Mouse (Mus musculus): ENCODE measurements around the gene Gp1bb. TPM values are rescaled to one million over a fixed set of nuclear protein-coding genes. Genes with fewer than 3 reads are reported as not detected.

Gp1bb gene
- polyA plus RNA-seq, 1 experiment = 6.4 TPM

- H3K27me3 ChIP-seq (ENCODE audit: control insufficient read depth, insufficient read depth, insufficient read length) = no peaks in the 10 kb centered on the region
- no peaks in the 10 kb centered on the region for H3K79me2 ChIP-seq (ENCODE audit: control insufficient read depth, insufficient read depth)
- H3K4me3 ChIP-seq (ENCODE audit: insufficient read depth, poor library complexity, severe bottlenecking) = no peak overlapping the region
- no peak overlapping the region for H3ac ChIP-seq (ENCODE audit: control insufficient read depth, insufficient read length, low read depth)
- no peaks in the 10 kb centered on the region for H3K79me3 ChIP-seq (ENCODE audit: low read depth)
- no peak for TF ChIP-seq FOSL1 (IDR thresholded peaks at IDR 0.05; ENCODE audit: insufficient read depth, low read length, poor library complexity, severe bottlenecking)
- no peak for TF ChIP-seq CTCF (IDR thresholded peaks at IDR 0.05; ENCODE audit: control insufficient read depth, insufficient read depth, insufficient read length)
- no peak for TF ChIP-seq MYOG (IDR thresholded peaks at IDR 0.05; ENCODE audit: control insufficient read depth, extremely low read depth, insufficient read length)
- TF ChIP-seq MYOD1 (IDR thresholded peaks at IDR 0.05; ENCODE audit: control insufficient read depth, insufficient read length, low read depth) = no peak
- TF ChIP-seq MAX (IDR thresholded peaks at IDR 0.05) = no peak
- TF ChIP-seq USF1 (IDR thresholded peaks at IDR 0.05; ENCODE audit: low read depth) = no peak
- no peak for TF ChIP-seq CEBPB (IDR thresholded peaks at IDR 0.05; ENCODE audit: low read depth)
- H3K36me3 ChIP-seq (ENCODE audit: control insufficient read depth, insufficient read depth) = peaks cover 18% of the 10 kb centered on the region
Observed at GRCm38 (mm10) chr16:18619110-18619509, 3.1 kb downstream of the Gp1bb start.

- no peak for TF ChIP-seq MYOG (IDR thresholded peaks at IDR 0.05; ENCODE audit: control insufficient read depth, extremely low read depth, insufficient read length)
- TF ChIP-seq MYOD1 (IDR thresholded peaks at IDR 0.05; ENCODE audit: control insufficient read depth, insufficient read length, low read depth) = no peak
- TF ChIP-seq FOSL1 (IDR thresholded peaks at IDR 0.05; ENCODE audit: insufficient read depth, low read length, poor library complexity, severe bottlenecking) = no peak
- no peak for TF ChIP-seq CEBPB (IDR thresholded peaks at IDR 0.05; ENCODE audit: low read depth)
- no peak for TF ChIP-seq MAX (IDR thresholded peaks at IDR 0.05)
- TF ChIP-seq CTCF (IDR thresholded peaks at IDR 0.05; ENCODE audit: control insufficient read depth, insufficient read depth, insufficient read length) = no peak
- no peak for TF ChIP-seq USF1 (IDR thresholded peaks at IDR 0.05; ENCODE audit: low read depth)
- H3ac ChIP-seq (ENCODE audit: control insufficient read depth, insufficient read length, low read depth) = no peak overlapping the region
- H3K4me3 ChIP-seq (ENCODE audit: insufficient read depth, poor library complexity, severe bottlenecking) = no peak overlapping the region
- peaks cover 11% of the 10 kb centered on the region for H3K36me3 ChIP-seq (ENCODE audit: control insufficient read depth, insufficient read depth)
- H3K27me3 ChIP-seq (ENCODE audit: control insufficient read depth, insufficient read depth, insufficient read length) = no peaks in the 10 kb centered on the region
- no peaks in the 10 kb centered on the region for H3K79me2 ChIP-seq (ENCODE audit: control insufficient read depth, insufficient read depth)
- no peaks in the 10 kb centered on the region for H3K79me3 ChIP-seq (ENCODE audit: low read depth)
Observed at GRCm38 (mm10) chr16:18618297-18618696, 3.9 kb downstream of the Gp1bb start.

- Histone ChIP-seq H3K36me3 (ENCODE audit: control insufficient read depth, insufficient read depth) (peaks cover 6% of the 10 kb centered on the region), H3K27me3 (ENCODE audit: control insufficient read depth, insufficient read depth, insufficient read length) (no peaks in the 10 kb centered on the region), H3K79me2 (ENCODE audit: control insufficient read depth, insufficient read depth) (no peaks in the 10 kb centered on the region), H3K79me3 (ENCODE audit: low read depth) (no peaks in the 10 kb centered on the region), H3ac (ENCODE audit: control insufficient read depth, insufficient read length, low read depth) (no peak overlapping the region), H3K4me3 (ENCODE audit: insufficient read depth, poor library complexity, severe bottlenecking) (no peak overlapping the region)
- TF ChIP-seq CTCF (IDR thresholded peaks at IDR 0.05; ENCODE audit: control insufficient read depth, insufficient read depth, insufficient read length) (peak; percentile 83), USF1 (IDR thresholded peaks at IDR 0.05; ENCODE audit: low read depth) (no peak), MYOD1 (IDR thresholded peaks at IDR 0.05; ENCODE audit: control insufficient read depth, insufficient read length, low read depth) (no peak), MYOG (IDR thresholded peaks at IDR 0.05; ENCODE audit: control insufficient read depth, extremely low read depth, insufficient read length) (no peak)
Observed at GRCm38 (mm10) chr16:18617370-18618065, 4.7 kb downstream of the Gp1bb start.

- H3K4me3 ChIP-seq (ENCODE audit: insufficient read depth, poor library complexity, severe bottlenecking) = no peak overlapping the region
- no peaks in the 10 kb centered on the region for H3K36me3 ChIP-seq (ENCODE audit: control insufficient read depth, insufficient read depth)
- H3K79me2 ChIP-seq (ENCODE audit: control insufficient read depth, insufficient read depth) = no peaks in the 10 kb centered on the region
- H3K79me3 ChIP-seq (ENCODE audit: low read depth) = no peaks in the 10 kb centered on the region
- no peak overlapping the region for H3ac ChIP-seq (ENCODE audit: control insufficient read depth, insufficient read length, low read depth)
- no peak for TF ChIP-seq MYOG (IDR thresholded peaks at IDR 0.05; ENCODE audit: control insufficient read depth, extremely low read depth, insufficient read length)
- TF ChIP-seq USF1 (IDR thresholded peaks at IDR 0.05; ENCODE audit: low read depth) = no peak
- no peak for TF ChIP-seq CTCF (IDR thresholded peaks at IDR 0.05; ENCODE audit: control insufficient read depth, insufficient read depth, insufficient read length)
- no peak for TF ChIP-seq MYOD1 (IDR thresholded peaks at IDR 0.05; ENCODE audit: control insufficient read depth, insufficient read length, low read depth)
- no peak for TF ChIP-seq MAX (IDR thresholded peaks at IDR 0.05)
- no peak for TF ChIP-seq FOSL1 (IDR thresholded peaks at IDR 0.05; ENCODE audit: insufficient read depth, low read length, poor library complexity, severe bottlenecking)
- no peak for TF ChIP-seq CEBPB (IDR thresholded peaks at IDR 0.05; ENCODE audit: low read depth)
- H3K27me3 ChIP-seq (ENCODE audit: control insufficient read depth, insufficient read depth, insufficient read length) = no peaks in the 10 kb centered on the region
Observed at GRCm38 (mm10) chr16:18613301-18613700, 8.9 kb downstream of the Gp1bb start.

- no peaks in the 10 kb centered on the region for H3K79me2 ChIP-seq (ENCODE audit: control insufficient read depth, insufficient read depth)
- H3K79me3 ChIP-seq (ENCODE audit: low read depth) = no peaks in the 10 kb centered on the region
- no peak overlapping the region for H3ac ChIP-seq (ENCODE audit: control insufficient read depth, insufficient read length, low read depth)
- no peak overlapping the region for H3K4me3 ChIP-seq (ENCODE audit: insufficient read depth, poor library complexity, severe bottlenecking)
- TF ChIP-seq USF1 (IDR thresholded peaks at IDR 0.05; ENCODE audit: low read depth) (no peak), FOSL1 (IDR thresholded peaks at IDR 0.05; ENCODE audit: insufficient read depth, low read length, poor library complexity, severe bottlenecking) (no peak), MYOG (IDR thresholded peaks at IDR 0.05; ENCODE audit: control insufficient read depth, extremely low read depth, insufficient read length) (no peak), CTCF (IDR thresholded peaks at IDR 0.05; ENCODE audit: control insufficient read depth, insufficient read depth, insufficient read length) (no peak), CEBPB (IDR thresholded peaks at IDR 0.05; ENCODE audit: low read depth) (no peak), MAX (IDR thresholded peaks at IDR 0.05) (no peak), MYOD1 (IDR thresholded peaks at IDR 0.05; ENCODE audit: control insufficient read depth, insufficient read length, low read depth) (no peak)
- H3K36me3 ChIP-seq (ENCODE audit: control insufficient read depth, insufficient read depth) = no peaks in the 10 kb centered on the region
- no peaks in the 10 kb centered on the region for H3K27me3 ChIP-seq (ENCODE audit: control insufficient read depth, insufficient read depth, insufficient read length)
Observed at GRCm38 (mm10) chr16:18611752-18612151, 10.5 kb downstream of the Gp1bb start.

Measured in C2C12 (cell line).